Mouse (Mus musculus): ENCODE data around the gene Spns3. TPM values are rescaled to one million over a fixed set of nuclear protein-coding genes. Genes with fewer than 3 reads are reported as not detected.

Spns3 gene
- polyA plus RNA-seq, 1 experiment from 2014 or later = 0.35 TPM

DNA sequence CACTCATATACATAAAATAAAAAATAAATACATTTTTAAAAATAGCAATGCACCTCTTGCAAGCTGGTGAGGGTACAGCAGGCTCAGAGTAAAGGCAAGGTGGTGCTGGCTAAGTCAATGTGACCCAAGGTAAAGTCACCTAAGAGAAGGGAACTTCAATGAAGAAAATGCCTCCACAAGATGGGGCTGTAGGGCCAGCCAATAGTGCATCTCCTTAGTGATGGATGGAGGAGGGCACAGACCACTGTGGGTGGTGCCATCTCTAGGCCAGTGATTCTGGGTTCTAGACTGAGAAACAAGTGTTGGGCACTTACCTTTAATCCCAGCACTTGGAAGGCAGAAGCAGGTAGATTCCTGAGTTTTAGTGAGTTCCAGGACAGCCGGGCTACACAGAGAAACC is 23.5 kb upstream of the Spns3 start:
- Histone ChIP-seq H3K4me2 (no peak overlapping the region), H3K27ac (no peak overlapping the region), H3K9ac (no peak overlapping the region), H3K9me3 (replicated peaks) (no peaks in the 10 kb centered on the region), H3K36me3 (no peaks in the 10 kb centered on the region), H3K4me3 (replicated peaks) (no peak overlapping the region), H3K27me3 (peaks cover 11% of the 10 kb centered on the region; the same call in 1 of the 2 replicates), H3K4me1 (peaks cover 17% of the 10 kb centered on the region)
- WGBS = 88% methylated on average over 1 of the region's 1 CpGs
- no peak for ATAC-seq (replicated peaks; ENCODE audit: low FRiP score)

- Histone ChIP-seq H3K27me3 (peaks cover 5% of the 10 kb centered on the region; the same call in 1 of the 2 replicates), H3K4me1 (peaks cover 15% of the 10 kb centered on the region), H3K36me3 (no peaks in the 10 kb centered on the region), H3K27ac (no peak overlapping the region), H3K4me3 (replicated peaks) (peak overlapping the region; percentile 21), H3K9me3 (replicated peaks) (no peaks in the 10 kb centered on the region), H3K4me2 (peak overlapping the region; percentile 54), H3K9ac (no peak overlapping the region)
- WGBS = 2% methylated on average over 18 of the region's 18 CpGs
- peak; percentile 41 for ATAC-seq (replicated peaks; ENCODE audit: low FRiP score)
Observed at GRCm38 (mm10) chr11:72570319-72570979, 20.1 kb upstream of the Spns3 start.

- no peak overlapping the region for H3K9ac ChIP-seq
- no peak; the same call in 1 of the 2 replicates for ATAC-seq (replicated peaks; ENCODE audit: low FRiP score)
- WGBS = 70% methylated on average over 11 of the region's 11 CpGs
- H3K27ac ChIP-seq = no peak overlapping the region
- peaks cover 5% of the 10 kb centered on the region; the same call in 1 of the 2 replicates for H3K27me3 ChIP-seq
- no peak overlapping the region for H3K4me3 ChIP-seq (replicated peaks)
- H3K36me3 ChIP-seq = no peaks in the 10 kb centered on the region
- peaks cover 15% of the 10 kb centered on the region for H3K4me1 ChIP-seq
- no peaks in the 10 kb centered on the region for H3K9me3 ChIP-seq (replicated peaks)
- H3K4me2 ChIP-seq = no peak overlapping the region
Observed at GRCm38 (mm10) chr11:72569671-72570318, 19.5 kb upstream of the Spns3 start.

DNA sequence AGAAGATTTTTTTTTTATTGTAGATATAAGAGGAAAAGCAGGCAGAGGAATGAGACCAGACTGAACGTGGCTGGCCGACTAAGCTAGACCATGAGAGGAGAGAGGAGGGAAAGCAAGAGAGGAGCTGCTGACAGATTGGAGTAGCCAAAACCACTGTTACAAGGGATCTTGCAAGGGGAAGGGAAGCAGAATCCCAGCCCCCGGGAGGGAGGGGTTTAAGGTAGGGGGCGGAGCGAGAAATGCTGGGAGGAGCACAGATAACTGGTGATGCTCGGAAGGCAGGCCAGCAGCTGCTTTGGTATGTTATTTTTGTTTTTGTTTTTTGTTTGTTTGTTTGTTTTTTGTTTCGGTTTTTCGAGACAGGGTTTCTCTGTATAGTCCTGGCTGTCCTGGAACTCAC is 18.7 kb upstream of the Spns3 start:
- Histone ChIP-seq H3K4me1 (peaks cover 15% of the 10 kb centered on the region), H3K27me3 (peaks cover 5% of the 10 kb centered on the region; the same call in 1 of the 2 replicates), H3K9ac (no peak overlapping the region), H3K27ac (no peak overlapping the region), H3K4me3 (replicated peaks) (no peak overlapping the region), H3K4me2 (no peak overlapping the region), H3K9me3 (replicated peaks) (no peaks in the 10 kb centered on the region), H3K36me3 (no peaks in the 10 kb centered on the region)
- ATAC-seq (replicated peaks; ENCODE audit: low FRiP score) = no peak
- 54% methylated on average over 8 of the region's 8 CpGs for WGBS

DNA sequence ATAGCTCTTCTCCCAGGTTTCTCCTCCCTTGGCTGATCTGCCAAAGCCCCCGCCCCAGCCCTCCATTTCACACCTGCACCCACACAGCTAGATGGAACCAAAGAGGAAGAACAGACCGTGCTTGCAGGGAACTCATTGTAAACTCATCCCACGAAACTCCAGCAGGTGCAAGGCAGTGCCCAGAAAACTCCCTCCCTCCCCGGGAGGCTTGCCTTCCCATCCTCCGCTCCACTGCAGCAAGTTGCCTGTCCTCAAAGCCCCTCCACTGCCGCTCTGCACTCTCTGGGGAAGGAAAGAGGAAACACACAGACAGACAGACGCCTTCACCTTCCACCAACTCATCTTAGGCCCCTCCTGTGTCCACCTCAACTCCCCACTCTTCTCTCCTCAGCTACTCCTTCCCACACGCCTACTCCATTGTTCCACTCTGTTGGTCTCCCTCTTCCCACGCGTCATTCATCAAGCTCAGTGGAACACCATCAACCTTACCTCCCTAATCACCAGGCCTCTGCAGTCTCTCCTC is 16.6 kb upstream of the Spns3 start:
- Histone ChIP-seq H3K36me3 (no peaks in the 10 kb centered on the region), H3K4me3 (replicated peaks) (no peak overlapping the region), H3K9ac (no peak overlapping the region), H3K27ac (0 out of 2 replicates have a peak overlapping the region, but pooled peaks have one; percentile 58), H3K4me1 (peaks cover 15% of the 10 kb centered on the region), H3K27me3 (peaks cover 5% of the 10 kb centered on the region; the same call in 1 of the 2 replicates), H3K9me3 (replicated peaks) (no peaks in the 10 kb centered on the region), H3K4me2 (peak overlapping the region; percentile 30; the same call in 1 of the 2 replicates)
- peak; percentile 38; the same call in 1 of the 2 replicates for ATAC-seq (replicated peaks; ENCODE audit: low FRiP score)
- 31% methylated on average over 10 of the region's 10 CpGs for WGBS

DNA sequence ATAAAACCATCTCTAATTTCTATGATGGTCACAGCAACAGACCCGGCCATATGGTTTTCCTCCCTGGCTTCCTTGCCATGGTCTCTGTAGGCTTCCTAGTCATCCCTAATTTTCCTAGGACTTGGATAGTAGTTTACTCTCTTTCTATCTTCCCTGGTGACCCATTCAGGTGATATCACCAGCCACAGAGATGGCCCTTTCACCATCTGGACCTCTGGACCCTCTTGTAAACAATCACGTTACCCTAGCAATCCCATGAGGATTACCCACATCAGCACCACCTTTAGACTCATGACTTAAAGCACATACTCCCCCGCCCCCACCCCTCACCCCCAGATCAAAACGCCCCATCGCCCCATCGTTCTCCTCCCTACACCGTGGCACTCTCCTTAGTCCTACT is 16.0 kb upstream of the Spns3 start:
- no peak overlapping the region; the same call in 1 of the 2 replicates for H3K4me2 ChIP-seq
- 67% methylated on average over 7 of the region's 7 CpGs for WGBS
- H3K27ac ChIP-seq = no peak overlapping the region
- H3K27me3 ChIP-seq = peaks cover 2% of the 10 kb centered on the region; the same call in 1 of the 2 replicates
- no peaks in the 10 kb centered on the region for H3K36me3 ChIP-seq
- no peak overlapping the region for H3K4me3 ChIP-seq (replicated peaks)
- H3K4me1 ChIP-seq = peaks cover 15% of the 10 kb centered on the region
- H3K9ac ChIP-seq = no peak overlapping the region
- no peak for ATAC-seq (replicated peaks; ENCODE audit: low FRiP score)
- H3K9me3 ChIP-seq (replicated peaks) = no peaks in the 10 kb centered on the region

GRCm38 (mm10) chr11:72564232-72564807 is 14.0 kb upstream of the Spns3 start:
- Histone ChIP-seq H3K4me2 (no peak overlapping the region), H3K9me3 (replicated peaks) (no peaks in the 10 kb centered on the region), H3K9ac (no peak overlapping the region), H3K4me3 (replicated peaks) (no peak overlapping the region), H3K4me1 (peaks cover 12% of the 10 kb centered on the region), H3K27ac (no peak overlapping the region), H3K36me3 (no peaks in the 10 kb centered on the region), H3K27me3 (no peaks in the 10 kb centered on the region)
- 20% methylated on average over 6 of the region's 6 CpGs for WGBS
- ATAC-seq (replicated peaks; ENCODE audit: low FRiP score) = no peak

- Histone ChIP-seq H3K27me3 (no peaks in the 10 kb centered on the region), H3K4me3 (replicated peaks) (no peak overlapping the region), H3K4me1 (no peaks in the 10 kb centered on the region), H3K9ac (no peak overlapping the region), H3K36me3 (no peaks in the 10 kb centered on the region), H3K27ac (no peak overlapping the region), H3K9me3 (replicated peaks) (no peaks in the 10 kb centered on the region), H3K4me2 (no peak overlapping the region)
- 53% methylated on average over 3 of the region's 3 CpGs for WGBS
- no peak for ATAC-seq (replicated peaks; ENCODE audit: low FRiP score)
Observed at GRCm38 (mm10) chr11:72560661-72561060, 10.4 kb upstream of the Spns3 start.

DNA sequence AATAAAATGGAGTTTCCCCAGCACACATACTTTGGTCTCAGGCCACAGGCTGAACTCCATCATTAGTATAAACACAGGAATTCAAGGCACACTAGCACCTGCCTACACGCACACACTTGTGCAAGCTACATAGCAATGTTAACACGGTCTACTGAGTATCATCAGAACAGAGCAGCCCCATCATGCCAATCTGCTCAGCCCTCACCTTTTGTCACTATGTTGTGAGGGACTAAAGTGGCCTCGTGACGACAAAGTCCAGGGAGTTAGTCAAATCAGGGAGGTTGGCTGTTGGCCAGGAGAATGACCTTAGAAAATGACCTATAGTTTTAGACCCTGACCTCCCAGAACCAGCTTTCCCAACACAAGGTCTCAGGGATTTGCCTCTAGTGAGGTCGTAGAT is 7.8 kb upstream of the Spns3 start:
- Histone ChIP-seq H3K9me3 (replicated peaks) (no peaks in the 10 kb centered on the region), H3K9ac (no peak overlapping the region), H3K27me3 (no peaks in the 10 kb centered on the region), H3K4me3 (replicated peaks) (no peak overlapping the region), H3K4me2 (no peak overlapping the region), H3K4me1 (no peaks in the 10 kb centered on the region), H3K36me3 (no peaks in the 10 kb centered on the region), H3K27ac (no peak overlapping the region)
- WGBS = 68% methylated on average over 5 of the region's 5 CpGs
- no peak for ATAC-seq (replicated peaks; ENCODE audit: low FRiP score)

DNA sequence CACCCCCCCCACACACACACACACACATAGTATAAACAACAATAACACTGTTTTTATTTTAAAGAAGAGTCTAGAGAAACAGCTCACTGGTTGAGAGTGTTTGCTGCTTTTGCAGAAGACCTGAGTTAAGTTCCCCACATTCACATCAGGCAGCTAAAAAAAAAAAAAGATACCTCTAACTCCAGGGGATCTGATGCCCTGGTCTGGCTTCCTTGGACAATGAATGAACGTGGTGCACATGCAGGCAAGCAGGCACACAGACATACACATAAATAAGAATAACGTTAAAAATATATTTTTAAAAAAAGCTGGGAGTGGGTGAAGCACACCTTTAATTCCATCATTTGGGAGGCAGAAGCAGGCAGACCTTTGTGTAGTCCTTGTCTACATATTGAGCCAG is 6.6 kb upstream of the Spns3 start:
- Histone ChIP-seq H3K36me3 (no peaks in the 10 kb centered on the region), H3K4me1 (no peaks in the 10 kb centered on the region), H3K27ac (no peak overlapping the region), H3K4me2 (no peak overlapping the region), H3K27me3 (no peaks in the 10 kb centered on the region), H3K4me3 (replicated peaks) (no peak overlapping the region), H3K9me3 (replicated peaks) (no peaks in the 10 kb centered on the region), H3K9ac (no peak overlapping the region)
- ATAC-seq (replicated peaks; ENCODE audit: low FRiP score) = no peak
- WGBS = 76% methylated on average over 2 of the region's 2 CpGs

GRCm38 (mm10) chr11:72556470-72556869 is 6.2 kb upstream of the Spns3 start:
- H3K36me3 ChIP-seq = no peaks in the 10 kb centered on the region
- H3K4me3 ChIP-seq (replicated peaks) = no peak overlapping the region
- no peak for ATAC-seq (replicated peaks; ENCODE audit: low FRiP score)
- no peaks in the 10 kb centered on the region for H3K4me1 ChIP-seq
- 93% methylated on average over 4 of the region's 4 CpGs for WGBS
- H3K27me3 ChIP-seq = no peaks in the 10 kb centered on the region
- no peak overlapping the region for H3K4me2 ChIP-seq
- no peak overlapping the region for H3K9ac ChIP-seq
- H3K27ac ChIP-seq = no peak overlapping the region
- H3K9me3 ChIP-seq (replicated peaks) = no peaks in the 10 kb centered on the region

- no peaks in the 10 kb centered on the region for H3K9me3 ChIP-seq (replicated peaks)
- H3K9ac ChIP-seq = no peak overlapping the region
- H3K4me2 ChIP-seq = no peak overlapping the region
- no peak overlapping the region for H3K4me3 ChIP-seq (replicated peaks)
- no peak overlapping the region for H3K27ac ChIP-seq
- no peaks in the 10 kb centered on the region for H3K27me3 ChIP-seq
- ATAC-seq (replicated peaks; ENCODE audit: low FRiP score) = no peak
- 79% methylated on average over 7 of the region's 7 CpGs for WGBS
- H3K4me1 ChIP-seq = no peaks in the 10 kb centered on the region
- no peaks in the 10 kb centered on the region for H3K36me3 ChIP-seq
Observed at GRCm38 (mm10) chr11:72551531-72552105, 1.3 kb upstream of the Spns3 start.

Measured in kidney, embryonic 15.5 days (tissue).